Mouse (Mus musculus) spleen, adult 2 months (tissue): ENCODE data around the gene Dgki.

ENCODE experiments used
- CTCF ChIP-seq: fragments of 200-500 bp; IDR thresholded peaks from 2 replicates; pipeline ENCODE4 v1.5.1; 2011; ENCODE audit warnings: mild to moderate bottlenecking, inconsistent platforms; ENCODE audit not compliant: insufficient read depth, insufficient read length, insufficient replicate concordance; ENCODE audit errors: extremely low read depth
- POLR2A ChIP-seq: fragments of 200-500 bp; IDR thresholded peaks from 2 replicates; pipeline ENCODE4 v1.6.1; 2011; ENCODE audit warnings: low read depth, low read length, inconsistent platforms

DNA sequence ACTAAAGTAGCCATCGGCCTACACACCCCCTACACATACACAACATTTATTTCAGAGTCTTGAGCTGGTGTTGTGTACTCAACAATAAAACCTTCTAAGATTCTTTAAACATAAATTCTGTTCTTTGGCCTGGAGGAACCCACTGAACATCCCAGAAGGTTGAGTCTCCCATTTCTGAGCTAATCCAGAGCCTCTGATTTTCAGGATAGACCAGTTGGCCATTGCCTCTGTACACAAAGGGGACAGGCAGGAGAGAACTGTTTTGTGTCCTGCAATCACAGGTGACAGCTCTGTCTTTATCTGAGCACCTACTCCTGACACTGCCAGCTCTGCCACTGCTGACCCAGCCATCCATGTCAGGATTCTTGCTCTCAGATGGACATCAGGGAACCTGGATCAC, 8.8 kb downstream of the Dgki start:
- TF ChIP-seq POLR2A (no peak), CTCF (no peak)
